Mouse (Mus musculus): ENCODE measurements around the gene Kcna4. TPM values are rescaled to one million over a fixed set of nuclear protein-coding genes. Genes with fewer than 3 reads are reported as not detected.

The Kcna4 gene
- 3.5 and 4.7 TPM in 2 replicates for polyA plus RNA-seq (2012; rRNA removed)

DNA sequence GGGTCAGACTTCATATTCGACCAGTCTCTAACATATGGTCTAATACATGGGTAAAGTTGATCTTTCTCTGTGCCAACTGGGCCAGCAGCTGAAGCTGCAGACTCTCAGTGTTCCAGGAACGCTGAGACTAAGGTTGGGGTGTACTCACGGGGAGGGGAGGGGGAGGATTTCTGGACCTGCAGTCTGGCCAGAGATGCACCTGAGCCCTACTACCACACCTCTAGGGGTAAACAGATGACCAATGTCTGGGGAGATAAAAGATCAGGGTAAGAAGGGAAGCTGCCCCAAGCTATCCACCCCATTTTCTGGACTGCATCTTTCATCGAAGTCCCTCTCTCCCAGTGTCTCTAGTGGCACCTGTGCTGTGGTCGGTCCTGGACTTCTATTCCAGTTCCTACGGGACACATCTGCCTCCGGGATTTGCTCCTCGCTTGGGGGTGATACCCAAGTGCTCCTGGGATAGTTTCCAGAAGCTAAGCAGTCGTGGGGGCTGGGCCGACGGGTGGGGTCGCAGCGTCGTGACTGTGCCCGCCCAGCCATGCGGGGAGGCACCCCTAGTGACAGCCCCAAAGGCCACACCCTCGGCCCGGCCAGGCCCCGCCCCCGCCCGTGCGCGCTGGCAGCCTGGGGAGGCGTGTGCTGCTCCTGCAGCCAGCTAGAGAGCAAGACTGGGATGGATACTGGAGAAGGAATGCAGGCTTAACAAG is at the start of gene Kcna4:
Gene Kcna4, plus strand, starts transcription at position 650 of the 707 bp plus-strand sequence.
- WGBS = 2% methylated on average over 24 of the region's 24 CpGs
- no peak within 1 kb of the TSS for H3K27ac ChIP-seq (ENCODE audit: insufficient read depth, low read length)
- peaks cover 4% of the 10 kb centered on the region; the same call in 1 of the 2 replicates for H3K4me1 ChIP-seq (ENCODE audit: control insufficient read depth, insufficient read depth, low read length)
- TF ChIP-seq POLR2A (IDR thresholded peaks at IDR 0.05; ENCODE audit: borderline replicate concordance, insufficient read depth, low read length) = no peak
- TF ChIP-seq CTCF (IDR thresholded peaks at IDR 0.05; ENCODE audit: borderline replicate concordance, insufficient read depth, low read depth, low read length) = no peak
- DNase-seq = peak; percentile 30 to 35
- H3K27me3 ChIP-seq (ENCODE audit: control insufficient read depth, insufficient read depth, low read length) = no peaks in the 10 kb centered on the region
- H3K4me3 ChIP-seq (replicated peaks; ENCODE audit: insufficient read depth, low read depth, low read length) = peak within 1 kb of the TSS; percentile 57

GRCm38 (mm10) chr2:107258091-107258490 is 32.3 kb upstream of the Kcna4 start:
- DNase-seq = no peak
- TF ChIP-seq CTCF (IDR thresholded peaks at IDR 0.05; ENCODE audit: borderline replicate concordance, insufficient read depth, low read depth, low read length) (no peak), POLR2A (IDR thresholded peaks at IDR 0.05; ENCODE audit: borderline replicate concordance, insufficient read depth, low read length) (no peak)
- H3K4me3 ChIP-seq (replicated peaks; ENCODE audit: insufficient read depth, low read depth, low read length) = no peak overlapping the region
- H3K27me3 ChIP-seq (ENCODE audit: control insufficient read depth, insufficient read depth, low read length) = no peaks in the 10 kb centered on the region
- no peaks in the 10 kb centered on the region for H3K4me1 ChIP-seq (ENCODE audit: control insufficient read depth, insufficient read depth, low read length)
- H3K27ac ChIP-seq (ENCODE audit: insufficient read depth, low read length) = no peak overlapping the region
- 25% methylated on average over 3 of the region's 3 CpGs for WGBS

DNA sequence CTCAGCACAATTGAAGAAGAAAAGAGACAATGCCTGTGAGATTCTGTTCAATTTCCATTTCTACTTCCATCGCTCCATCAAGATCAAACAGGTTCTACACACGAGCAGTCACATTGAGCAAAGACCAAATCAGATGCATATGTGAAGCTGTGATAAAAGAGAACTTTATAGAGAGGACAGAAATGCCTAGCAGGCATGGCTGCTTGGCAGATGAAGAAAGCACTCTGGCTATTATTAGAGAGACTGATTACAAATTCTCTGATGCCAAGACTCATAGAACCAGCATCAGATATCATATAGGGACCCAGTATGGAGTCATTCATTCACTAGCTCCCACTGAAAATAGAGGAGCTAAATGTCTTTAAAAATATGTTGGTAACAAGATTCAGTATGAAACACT is 24.2 kb upstream of the Kcna4 start:
- WGBS = 59% methylated on average over 2 of the region's 2 CpGs

DNA sequence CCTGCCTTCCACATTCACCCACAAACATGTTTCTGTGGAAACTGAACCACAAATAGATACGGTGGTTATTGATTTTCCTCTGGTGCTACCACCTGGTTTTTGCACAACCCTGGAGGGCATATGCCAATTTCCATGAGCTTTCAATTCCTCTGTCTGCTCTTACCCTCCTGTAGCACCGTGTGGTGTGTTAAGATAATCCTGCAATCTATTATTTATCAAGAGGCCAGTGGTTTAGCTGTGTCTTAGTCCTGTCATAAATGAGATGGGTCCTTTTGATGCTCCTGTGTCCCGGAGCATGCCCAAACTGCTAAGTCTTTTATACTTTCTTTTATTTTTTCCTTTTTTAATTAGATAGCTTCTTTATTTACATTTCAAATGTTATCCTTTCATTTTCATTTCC is 20.4 kb upstream of the Kcna4 start:
- Histone ChIP-seq H3K4me3 (replicated peaks; ENCODE audit: insufficient read depth, low read depth, low read length) (no peak overlapping the region), H3K4me1 (ENCODE audit: control insufficient read depth, insufficient read depth, low read length) (no peaks in the 10 kb centered on the region), H3K27ac (ENCODE audit: insufficient read depth, low read length) (no peak overlapping the region), H3K27me3 (ENCODE audit: control insufficient read depth, insufficient read depth, low read length) (no peaks in the 10 kb centered on the region)
- 83% methylated on average over 3 of the region's 3 CpGs for WGBS
- no peak for TF ChIP-seq POLR2A (IDR thresholded peaks at IDR 0.05; ENCODE audit: borderline replicate concordance, insufficient read depth, low read length)
- TF ChIP-seq CTCF (IDR thresholded peaks at IDR 0.05; ENCODE audit: borderline replicate concordance, insufficient read depth, low read depth, low read length) = no peak
- no peak for DNase-seq

More for the DNA sequence above, 24.2 kb upstream of the Kcna4 start:
- H3K27ac ChIP-seq (ENCODE audit: insufficient read depth, low read length) = no peak overlapping the region
- H3K4me1 ChIP-seq (ENCODE audit: control insufficient read depth, insufficient read depth, low read length) = no peaks in the 10 kb centered on the region
- no peak for DNase-seq
- H3K27me3 ChIP-seq (ENCODE audit: control insufficient read depth, insufficient read depth, low read length) = no peaks in the 10 kb centered on the region
- no peak overlapping the region for H3K4me3 ChIP-seq (replicated peaks; ENCODE audit: insufficient read depth, low read depth, low read length)
- TF ChIP-seq CTCF (IDR thresholded peaks at IDR 0.05; ENCODE audit: borderline replicate concordance, insufficient read depth, low read depth, low read length) (no peak), POLR2A (IDR thresholded peaks at IDR 0.05; ENCODE audit: borderline replicate concordance, insufficient read depth, low read length) (no peak)

DNA sequence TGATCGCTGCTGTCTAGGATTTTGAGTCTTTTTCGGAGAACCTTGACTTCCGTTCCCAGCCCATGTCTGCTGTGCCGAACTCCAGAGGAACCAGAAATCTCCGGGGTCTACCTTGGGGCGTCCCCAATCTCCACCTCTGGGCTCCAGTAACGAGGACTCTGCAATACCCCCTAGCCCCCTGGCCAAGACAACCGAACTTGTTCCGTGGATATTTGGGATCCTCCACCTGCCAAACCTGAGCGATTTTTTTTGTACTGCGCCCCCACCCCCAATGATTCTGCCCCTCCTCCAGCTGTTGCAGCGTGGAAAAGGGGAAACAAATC is 219 bp downstream of the Kcna4 start:
- Histone ChIP-seq H3K27ac (ENCODE audit: insufficient read depth, low read length) (no peak overlapping the region), H3K27me3 (ENCODE audit: control insufficient read depth, insufficient read depth, low read length) (no peaks in the 10 kb centered on the region), H3K4me3 (replicated peaks; ENCODE audit: insufficient read depth, low read depth, low read length) (peak overlapping the region; percentile 57), H3K4me1 (ENCODE audit: control insufficient read depth, insufficient read depth, low read length) (peaks cover 4% of the 10 kb centered on the region; the same call in 1 of the 2 replicates)
- TF ChIP-seq CTCF (IDR thresholded peaks at IDR 0.05; ENCODE audit: borderline replicate concordance, insufficient read depth, low read depth, low read length) = no peak
- no peak for TF ChIP-seq POLR2A (IDR thresholded peaks at IDR 0.05; ENCODE audit: borderline replicate concordance, insufficient read depth, low read length)
- no peak for DNase-seq
- WGBS = under 1% methylated on average over 12 of the region's 12 CpGs

- TF ChIP-seq POLR2A (IDR thresholded peaks at IDR 0.05; ENCODE audit: borderline replicate concordance, insufficient read depth, low read length) (no peak), CTCF (IDR thresholded peaks at IDR 0.05; ENCODE audit: borderline replicate concordance, insufficient read depth, low read depth, low read length) (no peak)
- Histone ChIP-seq H3K27ac (ENCODE audit: insufficient read depth, low read length) (no peak overlapping the region), H3K4me3 (replicated peaks; ENCODE audit: insufficient read depth, low read depth, low read length) (peak overlapping the region; percentile 57), H3K27me3 (ENCODE audit: control insufficient read depth, insufficient read depth, low read length) (no peaks in the 10 kb centered on the region), H3K4me1 (ENCODE audit: control insufficient read depth, insufficient read depth, low read length) (peaks cover 4% of the 10 kb centered on the region; the same call in 1 of the 2 replicates)
- 2% methylated on average over 16 of the region's 16 CpGs for WGBS
- no peak for DNase-seq
Observed at GRCm38 (mm10) chr2:107291142-107291541, 703 bp downstream of the Kcna4 start.

DNA sequence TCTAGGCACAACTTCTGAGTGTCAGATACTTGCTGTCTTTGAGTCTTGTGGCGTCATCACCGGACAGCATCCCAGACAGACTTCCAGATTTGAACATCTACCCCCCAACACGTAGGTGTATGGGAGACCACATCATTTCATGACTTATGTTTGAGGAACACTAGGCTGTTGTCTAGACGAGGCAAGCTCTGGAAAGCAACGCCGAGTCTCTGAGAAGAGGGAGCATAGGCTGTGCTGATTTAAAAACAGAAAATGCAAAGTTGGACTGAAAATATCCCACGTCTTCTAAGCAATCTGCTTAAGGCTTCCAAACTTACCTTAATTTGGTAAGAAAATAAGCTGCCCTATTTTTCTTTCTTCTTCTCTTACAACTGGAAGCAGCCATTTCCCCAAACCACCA is 4.1 kb downstream of the Kcna4 start:
- H3K27me3 ChIP-seq (ENCODE audit: control insufficient read depth, insufficient read depth, low read length) = no peaks in the 10 kb centered on the region
- TF ChIP-seq CTCF (IDR thresholded peaks at IDR 0.05; ENCODE audit: borderline replicate concordance, insufficient read depth, low read depth, low read length) (no peak), POLR2A (IDR thresholded peaks at IDR 0.05; ENCODE audit: borderline replicate concordance, insufficient read depth, low read length) (no peak)
- DNase-seq = no peak
- H3K4me1 ChIP-seq (ENCODE audit: control insufficient read depth, insufficient read depth, low read length) = peaks cover 4% of the 10 kb centered on the region; the same call in 1 of the 2 replicates
- H3K27ac ChIP-seq (ENCODE audit: insufficient read depth, low read length) = no peak overlapping the region
- H3K4me3 ChIP-seq (replicated peaks; ENCODE audit: insufficient read depth, low read depth, low read length) = no peak overlapping the region
- 92% methylated on average over 7 of the region's 7 CpGs for WGBS

DNA sequence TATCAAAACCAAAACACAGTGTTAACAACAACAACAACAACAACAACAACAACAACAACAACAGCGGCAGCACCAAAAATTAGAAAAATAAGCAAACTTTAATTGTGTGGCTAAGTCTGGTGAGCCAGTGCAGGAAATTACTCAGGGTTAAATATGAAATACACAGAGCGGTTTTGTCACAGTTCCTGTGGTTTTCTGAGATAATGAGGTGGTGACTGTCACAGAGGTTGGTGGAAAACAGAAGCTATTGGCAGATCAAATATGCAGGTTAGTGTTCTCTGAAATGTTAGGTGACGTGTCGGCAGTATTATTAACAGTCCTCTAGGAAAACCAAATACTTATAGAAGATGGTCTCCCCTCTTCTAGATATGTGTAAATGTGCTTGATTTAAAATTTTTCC is 11.4 kb downstream of the Kcna4 start:
- Histone ChIP-seq H3K27ac (ENCODE audit: insufficient read depth, low read length) (no peak overlapping the region), H3K4me1 (ENCODE audit: control insufficient read depth, insufficient read depth, low read length) (no peaks in the 10 kb centered on the region), H3K4me3 (replicated peaks; ENCODE audit: insufficient read depth, low read depth, low read length) (no peak overlapping the region), H3K27me3 (ENCODE audit: control insufficient read depth, insufficient read depth, low read length) (no peaks in the 10 kb centered on the region)
- no peak for DNase-seq
- TF ChIP-seq CTCF (IDR thresholded peaks at IDR 0.05; ENCODE audit: borderline replicate concordance, insufficient read depth, low read depth, low read length) (no peak), POLR2A (IDR thresholded peaks at IDR 0.05; ENCODE audit: borderline replicate concordance, insufficient read depth, low read length) (no peak)
- 95% methylated on average over 4 of the region's 4 CpGs for WGBS

All from cerebellum, adult 2 months (tissue).